Mouse (Mus musculus) spleen, postnatal 14 days (tissue): ENCODE results near the gene Zfp607b.
A peak's percentile ranks its signal among the peaks of the same experiment; 100 is the strongest.

Experiments
- DNase-seq, 2 experiments: peaks; one replicate each; pipeline ENCODE4 v3.0.0; 2021 to 2022; ENCODE audit warnings: low spot score in 2 of 2

Gene Zfp607b

GRCm38 (mm10) chr7:27685220-27685619 is 3.9 kb upstream of the Zfp607b start:
- no peak for DNase-seq

DNA sequence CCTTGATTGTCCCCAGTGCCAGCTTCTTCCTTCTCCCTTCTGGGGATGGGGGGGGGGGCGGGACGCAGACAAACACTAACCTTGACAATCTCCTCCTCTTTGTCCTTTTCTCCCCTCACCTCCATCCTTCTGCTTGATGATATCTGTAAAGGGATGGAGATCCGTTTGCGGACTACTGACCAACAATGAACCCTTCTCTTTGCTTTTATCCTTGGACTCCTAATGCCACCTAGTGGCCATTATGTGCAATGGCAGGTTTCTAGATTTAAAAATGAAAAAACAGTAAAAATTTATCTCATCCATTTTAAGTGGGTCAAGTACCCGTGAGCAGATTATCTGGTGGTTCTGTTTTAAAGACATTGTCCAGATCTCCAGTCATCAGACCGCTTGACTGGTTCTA is 3.5 kb upstream of the Zfp607b start:
- DNase-seq: no peak

GRCm38 (mm10) chr7:27687043-27687442 is 2.1 kb upstream of the Zfp607b start:
- no peak for DNase-seq

DNA sequence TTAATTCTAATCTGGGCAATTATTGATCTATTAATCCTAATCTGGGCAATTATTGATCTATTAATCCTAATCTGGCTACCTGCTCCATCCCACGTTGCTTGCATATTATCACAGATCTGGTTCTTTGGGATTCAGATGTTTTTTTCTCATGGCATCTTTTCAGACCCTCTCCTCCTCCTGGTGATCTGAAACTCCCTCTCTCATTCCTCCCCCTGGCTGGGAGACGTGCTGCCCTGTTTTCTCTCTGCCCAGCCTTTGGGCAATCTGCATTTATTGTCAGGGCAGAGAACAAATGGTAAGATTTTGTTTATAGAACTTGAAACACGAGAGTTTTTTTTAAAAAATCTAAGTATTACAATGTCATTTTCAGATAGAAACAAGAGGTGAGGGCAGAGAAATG is 1.3 kb upstream of the Zfp607b start:
- no peak for DNase-seq

- no peak for DNase-seq
Observed at GRCm38 (mm10) chr7:27688246-27688788, 823 bp upstream of the Zfp607b start.

GRCm38 (mm10) chr7:27691076-27691475 is 1.9 kb downstream of the Zfp607b start:
- peak in 1 of 2 experiments; percentile 25 for DNase-seq

- DNase-seq: no peak
Observed at GRCm38 (mm10) chr7:27696711-27697110, 7.6 kb downstream of the Zfp607b start.

GRCm38 (mm10) chr7:27710402-27710801 is 21.3 kb downstream of the Zfp607b start:
- no peak for DNase-seq

- DNase-seq: no peak
Observed at GRCm38 (mm10) chr7:27721951-27722350, 32.8 kb downstream of the Zfp607b start.

DNA sequence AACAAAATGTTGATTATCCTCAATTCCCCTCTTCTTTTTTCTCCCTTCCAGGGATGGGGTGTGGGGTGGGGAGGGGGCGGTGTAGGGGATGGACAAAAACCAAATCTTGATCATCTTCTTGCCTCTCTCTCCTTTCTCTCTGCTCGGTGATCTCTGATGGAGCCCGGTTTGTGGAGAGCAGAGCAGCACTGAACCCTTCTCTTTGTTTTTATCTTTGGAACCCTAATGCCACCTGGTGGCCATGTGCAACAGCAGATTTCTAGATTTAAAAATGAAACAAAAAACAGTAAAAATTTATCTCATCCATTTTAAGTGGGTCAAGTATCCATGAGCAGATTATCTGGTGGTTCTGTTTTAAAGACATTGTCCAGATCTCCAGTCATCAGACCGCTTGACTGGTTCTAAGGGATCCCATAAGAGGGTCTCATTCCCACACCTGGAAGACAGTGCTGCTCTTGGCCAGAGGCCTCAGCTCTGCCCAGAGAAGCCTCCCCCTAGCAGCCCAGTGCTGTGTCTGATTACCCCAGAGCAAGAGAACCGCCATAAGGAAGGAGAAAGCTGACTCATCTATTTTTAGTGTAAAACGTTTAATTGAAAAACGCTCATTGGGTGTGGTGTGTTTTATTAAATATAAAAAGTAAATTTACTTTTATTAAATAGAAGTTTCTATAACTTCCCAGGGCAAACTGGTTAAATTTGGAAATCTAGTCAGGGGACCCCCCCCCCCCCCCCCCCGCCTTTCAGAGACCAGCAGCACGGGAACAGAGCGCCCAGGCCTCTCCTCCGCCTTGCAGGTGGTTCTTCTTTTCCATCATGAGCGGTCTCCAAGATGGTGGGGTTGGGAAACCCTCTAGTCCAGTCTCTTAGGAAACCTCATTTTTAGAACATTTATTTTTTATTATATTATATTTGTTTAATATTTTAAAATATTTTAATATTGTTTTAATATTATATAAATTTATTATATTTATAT is 36.7 kb downstream of the Zfp607b start:
- DNase-seq: peak in 1 of 2 experiments; percentile 24

DNA sequence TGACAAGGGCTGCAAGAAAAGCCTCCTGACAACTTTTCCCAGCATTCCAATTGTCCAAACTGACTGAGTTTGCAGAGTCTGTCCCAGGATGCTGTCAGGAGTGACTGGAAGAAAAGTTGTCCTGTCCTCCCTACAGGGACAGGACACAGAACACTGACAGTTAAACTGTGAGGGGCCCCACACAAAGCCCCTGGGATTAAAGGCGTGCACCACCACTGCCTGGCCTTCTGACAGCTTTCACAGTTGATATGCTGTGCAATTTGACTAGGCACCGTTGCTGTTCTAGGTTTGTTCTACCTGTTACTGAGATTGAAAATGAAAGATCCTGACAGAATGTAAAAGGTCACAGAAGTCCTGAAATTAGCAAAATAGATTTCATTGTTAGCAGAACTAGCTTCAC is 38.3 kb downstream of the Zfp607b start:
- DNase-seq: no peak

DNA sequence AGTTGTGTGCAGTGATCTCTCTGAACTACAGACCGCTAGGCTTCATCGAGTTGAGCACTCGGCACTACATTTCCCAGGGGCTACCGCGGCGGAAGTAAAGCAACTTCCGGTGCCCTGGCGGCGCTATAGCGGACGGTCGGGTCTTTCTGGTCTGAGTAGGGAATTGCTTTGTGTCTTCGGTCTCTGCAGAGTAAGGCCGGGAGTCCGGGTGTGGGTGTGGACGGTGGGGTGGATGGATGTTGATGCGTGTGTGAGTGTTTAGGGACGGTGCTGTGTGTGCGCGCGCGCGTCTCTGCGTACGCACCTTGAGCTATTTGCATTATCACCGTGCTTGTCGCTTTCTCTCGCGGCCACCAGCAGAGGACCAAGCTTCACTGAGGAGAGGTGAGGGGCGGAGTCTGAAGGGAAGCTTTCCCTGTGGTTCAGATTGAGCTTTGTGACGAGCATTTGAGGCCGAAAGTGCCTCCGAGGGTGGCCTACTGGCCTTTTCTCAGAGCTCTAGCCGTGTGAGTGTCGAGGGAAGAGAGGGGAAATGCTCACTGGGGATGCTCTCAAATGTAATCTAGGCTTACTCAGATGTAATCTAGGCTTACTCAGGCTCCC is 42.2 kb downstream of the Zfp607b start, which contains the start of gene Zfp60:
Gene Zfp60, plus strand, starts transcription at position 109 of the 603 bp plus-strand sequence.
- DNase-seq: peak; percentile 60 to 72

DNA sequence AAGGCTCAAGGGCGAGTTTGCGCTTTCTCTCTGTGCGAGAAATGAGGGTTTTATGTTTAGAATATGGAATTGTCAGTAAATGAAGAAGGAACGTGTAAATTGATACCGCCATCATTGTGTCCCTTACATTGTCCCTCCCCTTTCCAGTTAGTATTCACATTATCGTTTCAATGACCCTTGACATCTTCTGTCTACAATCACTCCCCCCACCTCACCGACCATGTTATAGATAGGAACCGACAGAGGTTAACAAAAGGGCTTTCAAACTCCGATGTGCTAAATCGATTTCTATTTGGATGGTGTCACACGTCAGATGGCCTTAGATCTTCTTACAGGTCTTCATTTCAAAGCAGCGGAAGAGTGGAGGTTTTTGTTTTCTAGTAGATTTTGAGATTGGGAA is 42.8 kb downstream of the Zfp607b start:
- no peak for DNase-seq

DNA sequence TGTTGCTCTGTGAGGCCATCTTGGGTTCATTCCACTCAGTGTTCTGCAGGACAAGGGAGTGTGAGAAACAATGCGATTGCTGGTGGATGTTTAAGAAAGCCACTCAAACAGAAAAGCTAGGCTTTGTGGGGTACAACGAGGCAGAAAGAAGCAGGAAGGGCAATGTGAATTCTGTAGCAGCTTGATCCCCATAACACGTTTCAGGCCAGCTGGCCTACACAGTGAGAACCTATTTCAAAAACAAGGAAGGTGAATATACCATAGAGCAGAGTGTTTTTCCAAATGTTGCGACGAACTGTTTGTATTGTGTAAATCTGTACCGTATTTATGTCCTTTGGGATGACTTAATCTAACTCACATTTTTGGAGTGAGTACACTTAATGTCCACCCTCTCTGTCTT is 43.4 kb downstream of the Zfp607b start:
- DNase-seq: no peak

DNA sequence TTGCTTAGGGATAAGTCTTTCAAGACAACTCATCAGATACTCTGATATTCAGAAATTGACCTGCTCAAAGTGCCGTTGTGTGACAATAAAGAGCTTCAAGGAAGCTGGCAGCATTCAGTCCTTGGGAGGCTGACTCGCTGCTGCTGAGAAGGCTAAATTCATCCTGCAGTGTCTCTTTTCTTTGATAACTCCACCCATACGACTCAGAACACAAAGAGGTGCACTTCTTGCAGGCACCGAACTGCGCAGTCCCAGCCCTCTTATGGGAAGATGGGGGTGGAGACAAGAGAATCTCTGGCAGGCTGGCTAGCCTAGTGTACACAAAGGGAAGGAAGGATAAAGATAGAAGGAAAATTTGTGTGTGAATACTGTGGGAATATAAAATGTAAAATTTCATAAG is 46.3 kb downstream of the Zfp607b start:
- no peak for DNase-seq
